Mouse (Mus musculus) heart, adult 2 months (tissue): ENCODE results near the gene Dnaaf5.

Experiments
- CTCF ChIP-seq: fragments of 200-600 bp; IDR thresholded peaks from 2 replicates; pipeline ENCODE4 v1.8.1; 2022; ENCODE audit warnings: antibody characterized with exemption, mild to moderate bottlenecking, moderate library complexity
- POLR2A ChIP-seq: fragments of 200-500 bp; IDR thresholded peaks from 2 replicates; pipeline ENCODE4 v1.6.1; 2011; ENCODE audit warnings: mild to moderate bottlenecking, low read depth, low read length, control low read depth; ENCODE audit not compliant: insufficient read depth

DNA sequence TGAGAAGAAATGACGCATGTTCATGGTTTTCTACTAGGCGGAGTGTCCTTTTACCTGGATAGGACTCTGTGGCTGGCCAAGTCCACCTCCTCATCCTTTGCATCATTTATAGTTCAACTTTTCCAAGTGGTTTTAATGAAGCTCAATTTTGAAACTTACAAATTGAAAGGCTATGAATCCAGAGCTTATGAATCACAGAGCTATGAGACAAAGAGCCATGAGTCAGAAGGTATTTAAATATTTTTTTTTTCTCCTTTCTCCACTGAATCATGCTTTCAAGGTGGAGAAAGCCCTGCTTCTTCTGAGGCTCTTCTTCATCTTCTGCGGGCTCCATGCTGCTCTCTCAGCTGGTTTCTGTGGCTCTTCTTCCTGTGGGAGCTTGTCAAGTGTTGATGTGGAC is 79.7 kb downstream of the Dnaaf5 start:
- TF ChIP-seq CTCF (no peak), POLR2A (no peak)
